Mouse (Mus musculus) olfactory bulb, adult 2 months (tissue): ENCODE data around the gene Sphk2. TPM values are rescaled to one million over a fixed set of nuclear protein-coding genes. Genes with fewer than 3 reads are reported as not detected.

Experiments
- H3K27ac ChIP-seq: fragments of 200-500 bp; 2 replicates; pipeline ENCODE4 v1.5.1; 2012; ENCODE audit warnings: low read depth, low read length; ENCODE audit not compliant: insufficient read depth
- H3K4me1 ChIP-seq: fragments of 200-500 bp; 2 replicates; pipeline ENCODE4 v1.6.1; 2012; ENCODE audit warnings: low read length; ENCODE audit not compliant: control insufficient read depth, insufficient read depth
- H3K4me3 ChIP-seq: fragments of 200-500 bp; 2 replicates; pipeline ENCODE4 v1.5.1; 2012; ENCODE audit warnings: mild to moderate bottlenecking, low read depth, low read length, moderate library complexity; ENCODE audit not compliant: insufficient read depth
- CTCF ChIP-seq: fragments of 200-500 bp; IDR thresholded peaks from 2 replicates; pipeline ENCODE4 v1.5.1; 2012; ENCODE audit warnings: low read depth, mild to moderate bottlenecking, low read length, moderate library complexity; ENCODE audit not compliant: insufficient read depth
- POLR2A ChIP-seq: fragments of 200-500 bp; IDR thresholded peaks from 2 replicates; pipeline ENCODE4 v1.6.1; 2012; ENCODE audit warnings: mild to moderate bottlenecking, low read depth, low read length, moderate library complexity; ENCODE audit not compliant: insufficient read depth
- WGBS: fragments of 180-500 bp; shearing (Covaris S2); methylation state at CpG from one replicate; pipeline ENCODE4 v1.1.7; 2018; 5-methylcytosine and 5-hydroxymethylcytosine counted together
- polyA plus RNA-seq: library from polyadenylated mRNA; stranded (reverse); fragments of >200 nt; gene quantifications from 2 replicates; pipeline ENCODE4 v1.2.4, GENCODE M21; 2012; ENCODE audit warnings: low replicate concordance; ENCODE audit not compliant: missing spikeins, insufficient read depth, insufficient read length

The Sphk2 gene
- polyA plus RNA-seq, 1 experiment = not detected

GRCm38 (mm10) chr7:45697894-45698293, 19.9 kb downstream of the Sphk2 start:
- no peak overlapping the region for H3K27ac ChIP-seq
- H3K4me1 ChIP-seq = peaks cover 27% of the 10 kb centered on the region
- TF ChIP-seq CTCF = no peak
- no peak for TF ChIP-seq POLR2A
- 89% methylated on average over 5 of the region's 7 CpGs for WGBS
- no peak overlapping the region for H3K4me3 ChIP-seq

GRCm38 (mm10) chr7:45695098-45695497, 22.7 kb downstream of the Sphk2 start:
- 23% methylated on average over 6 of the region's 6 CpGs for WGBS
- Histone ChIP-seq H3K27ac (no peak overlapping the region), H3K4me1 (peaks cover 20% of the 10 kb centered on the region), H3K4me3 (no peak overlapping the region)
- TF ChIP-seq CTCF = no peak
- TF ChIP-seq POLR2A = no peak

- Histone ChIP-seq H3K4me3 (no peak within 1 kb of the TSS), H3K4me1 (peaks cover 20% of the 10 kb centered on the region), H3K27ac (no peak within 1 kb of the TSS)
- TF ChIP-seq CTCF = no peak
- 92% methylated on average over 50 of the region's 50 CpGs for WGBS
These were observed 23.7 kb downstream of the Sphk2 start, which contains the start of gene Sec1 for GRCm38 (mm10) chr7:45693921-45694591. TSS of gene Sec1 (minus strand) at chr7:45694402.

- TF ChIP-seq POLR2A = no peak
- TF ChIP-seq CTCF = no peak
- 87% methylated on average over 2 of the region's 2 CpGs for WGBS
These were observed 25.4 kb downstream of the Sphk2 start for GRCm38 (mm10) chr7:45692364-45692763.

GRCm38 (mm10) chr7:45689800-45690199, 28.0 kb downstream of the Sphk2 start:
- H3K4me3 ChIP-seq = no peak overlapping the region
- TF ChIP-seq CTCF (no peak), POLR2A (no peak)
- WGBS = 38% methylated on average over 11 of the region's 11 CpGs
- no peak overlapping the region for H3K27ac ChIP-seq
- H3K4me1 ChIP-seq = peaks cover 15% of the 10 kb centered on the region

More at GRCm38 (mm10) chr7:45692364-45692763, 25.4 kb downstream of the Sphk2 start:
- Histone ChIP-seq H3K27ac (no peak overlapping the region), H3K4me3 (no peak overlapping the region), H3K4me1 (peaks cover 17% of the 10 kb centered on the region)

- TF ChIP-seq POLR2A (no peak), CTCF (no peak)
- Histone ChIP-seq H3K27ac (no peak overlapping the region), H3K4me1 (peaks cover 13% of the 10 kb centered on the region), H3K4me3 (no peak overlapping the region)
- 79% methylated on average over 6 of the region's 6 CpGs for WGBS
These were observed 28.7 kb downstream of the Sphk2 start for GRCm38 (mm10) chr7:45689099-45689498.

- 83% methylated on average over 3 of the region's 3 CpGs for WGBS
- Histone ChIP-seq H3K27ac (no peak overlapping the region), H3K4me1 (peaks cover 20% of the 10 kb centered on the region), H3K4me3 (no peak overlapping the region)
- TF ChIP-seq CTCF (no peak), POLR2A (no peak)
These were observed 31.0 kb downstream of the Sphk2 start for GRCm38 (mm10) chr7:45686841-45687240.

- Histone ChIP-seq H3K4me3 (no peak overlapping the region), H3K4me1 (peaks cover 17% of the 10 kb centered on the region), H3K27ac (no peak overlapping the region)
- TF ChIP-seq POLR2A (no peak), CTCF (no peak)
- WGBS = 74% methylated on average over 10 of the region's 10 CpGs
These were observed 32.0 kb downstream of the Sphk2 start for GRCm38 (mm10) chr7:45685811-45686210.

- H3K4me1 ChIP-seq = peaks cover 7% of the 10 kb centered on the region
- no peak for TF ChIP-seq POLR2A
- TF ChIP-seq CTCF = no peak
- H3K27ac ChIP-seq = no peak within 1 kb of the TSS
- WGBS = 82% methylated on average over 7 of the region's 7 CpGs
- H3K4me3 ChIP-seq = no peak within 1 kb of the TSS
These were observed 34.3 kb downstream of the Sphk2 start, which contains the start of gene Ntn5 for GRCm38 (mm10) chr7:45683396-45684050. TSS of gene Ntn5 (plus strand) at chr7:45684022.
